ENCODE assay signal across 15 mouse cellular contexts in genomic region chr4:123196695-123197094, GRCm38 (mm10). TPM values are rescaled to one million over a fixed set of nuclear protein-coding genes. Genes with fewer than 3 reads are reported as not detected.
"Had no signal": no experiment of that assay in that cellular context is flagged by ENCODE, and none has a peak within 500 bp of the region (broad histone marks: within the 10 kb centered on the region; RNA-seq: fewer than 3 reads in every experiment).

No protein-coding gene starts in this region.

- H3K9me3 ChIP-seq: limb, embryonic 10.5 days; liver, embryonic 15.5 days; midbrain, embryonic 12.5 days had no signal

- H3K4me2 ChIP-seq: liver, embryonic 11.5 days; liver, embryonic 15.5 days; midbrain, embryonic 12.5 days had no signal

- H3K36me3 ChIP-seq: limb, embryonic 10.5 days; liver, embryonic 15.5 days; midbrain, embryonic 12.5 days had no signal

- H3K27ac ChIP-seq: left cerebral cortex, adult 2 months; limb, embryonic 10.5 days; liver, embryonic 15.5 days; macrophage; midbrain, embryonic 12.5 days had no signal

- H3K4me3 ChIP-seq: left cerebral cortex, adult 2 months; limb, embryonic 10.5 days; liver, embryonic 15.5 days; megakaryocyte, embryonic 14.5 days; midbrain, embryonic 12.5 days had no signal

- H3K9ac ChIP-seq: liver, embryonic 15.5 days; midbrain, embryonic 12.5 days had no signal

- DNase-seq: lung, adult 2 months; lung, postnatal 14 days; right cerebral cortex, postnatal 14 days; thymus, postnatal 36 days had no signal

RNA-seq across cellular contexts. Expression of gene Nt5c1a, which starts 4.6 kb away (rescaled TPM):
- polyA plus RNA-seq: limb, embryonic 10.5 days; liver, embryonic 11.5 days; liver, embryonic 15.5 days; macrophage; midbrain, embryonic 12.5 days; neural tube, embryonic 14.5 days; spleen, adult 2 months; stomach, embryonic 16.5 days; thymus, postnatal 0 days had no signal

RNA-seq across cellular contexts. Expression of gene Hpcal4, which starts 13.7 kb away (rescaled TPM):
- polyA plus RNA-seq: liver, embryonic 15.5 days; macrophage; spleen, adult 2 months had no signal

RNA-seq across cellular contexts. Expression of gene Heyl, which starts 36.7 kb away (rescaled TPM):
- polyA plus RNA-seq: macrophage had no signal
